Mouse (Mus musculus) adrenal gland, adult 18-20 months (tissue): ENCODE results near the gene Tspan2. TPM values are rescaled to one million over a fixed set of nuclear protein-coding genes. Genes with fewer than 3 reads are reported as not detected.
A peak's percentile ranks its signal among the peaks of the same experiment; 100 is the strongest.

Experiments used
- DNase-seq, 2 experiments: peaks; one replicate each; pipeline ENCODE4 v3.0.0; 2021 to 2022; ENCODE audit warnings: low spot score in 2 of 2
- total RNA-seq, 2 experiments: library from RNA; stranded (reverse); gene quantifications; 1 replicate in 1 of 2; 2 replicates in 1 of 2; pipeline ENCODE4 v1.2.3; 2021

Gene Tspan2
- total RNA-seq, 2 experiments from 2014 or later, result 4.8 to 6.9 TPM

GRCm38 (mm10) chr3:102763713-102764400 lies 29.5 kb downstream of the Tspan2 start:
- DNase-seq, result no peak

GRCm38 (mm10) chr3:102764850-102765249 lies 30.5 kb downstream of the Tspan2 start:
- no peak for DNase-seq

GRCm38 (mm10) chr3:102773018-102773417 lies 38.7 kb downstream of the Tspan2 start:
- no peak for DNase-seq

- DNase-seq, result no peak
These were observed 48.3 kb downstream of the Tspan2 start, which contains the start of gene Tshb for GRCm38 (mm10) chr3:102782618-102783017. Gene Tshb (minus strand): TSS chr3:102782718.

- DNase-seq, result no peak
These were observed 53.0 kb downstream of the Tspan2 start for GRCm38 (mm10) chr3:102787369-102787768.

GRCm38 (mm10) chr3:102803937-102804336 lies 69.6 kb downstream of the Tspan2 start:
- peak; percentile 75 for DNase-seq

- DNase-seq, result no peak
These were observed 108.1 kb downstream of the Tspan2 start for GRCm38 (mm10) chr3:102842386-102842785.

- no peak for DNase-seq
These were observed 114.3 kb downstream of the Tspan2 start for GRCm38 (mm10) chr3:102848661-102849060.

Other genes starting within 250 kb of the Tspan2 start
- not detected for gene Tshb, start 48.2 kb downstream of the Tspan2 start, total RNA-seq
- gene Sycp1, start 201.6 kb downstream of the Tspan2 start, total RNA-seq, result not detected
- gene Nr1h5, start 229.6 kb downstream of the Tspan2 start, total RNA-seq, result not detected